Mouse (Mus musculus) embryo, embryonic 10 days (tissue): ENCODE measurements around the gene Gm11541.
A peak's percentile ranks its signal among the peaks of the same experiment; 100 is the strongest.

Experiments used
- DNase-seq: peaks from one replicate; pipeline ENCODE4 v3.0.0-alpha.2; 2015; ENCODE audit warnings: low spot score

Gm11541 gene

GRCm38 (mm10) chr11:94704472-94704871 lies at the start of gene Gm11541:
Gm11541 (minus strand) TSS chr11:94704499.
- DNase-seq: no peak

- DNase-seq: no peak
These were observed 48.8 kb upstream of the Gm11541 start for GRCm38 (mm10) chr11:94752946-94753713.

GRCm38 (mm10) chr11:94741732-94742272 lies 37.5 kb upstream of the Gm11541 start, which contains the start of gene Cdc34b:
Cdc34b (plus strand) TSS chr11:94741782.
- no peak for DNase-seq

GRCm38 (mm10) chr11:94735746-94736145 lies 31.4 kb upstream of the Gm11541 start:
- no peak for DNase-seq

- peak; percentile 42 for DNase-seq
These were observed 28.5 kb upstream of the Gm11541 start for GRCm38 (mm10) chr11:94732773-94733172.

GRCm38 (mm10) chr11:94731229-94731628 lies 26.9 kb upstream of the Gm11541 start:
- DNase-seq: no peak

- DNase-seq: peak; percentile 70
These were observed 26.0 kb upstream of the Gm11541 start for GRCm38 (mm10) chr11:94730261-94730660.

- DNase-seq: no peak
These were observed 25.3 kb upstream of the Gm11541 start for GRCm38 (mm10) chr11:94729565-94729964.

- DNase-seq: no peak
These were observed 24.2 kb upstream of the Gm11541 start for GRCm38 (mm10) chr11:94728545-94728944.

- no peak for DNase-seq
These were observed 23.0 kb upstream of the Gm11541 start for GRCm38 (mm10) chr11:94727306-94727705.

GRCm38 (mm10) chr11:94719216-94719615 lies 14.9 kb upstream of the Gm11541 start:
- DNase-seq: no peak

GRCm38 (mm10) chr11:94718113-94718909 lies 14.0 kb upstream of the Gm11541 start:
- DNase-seq: no peak

- DNase-seq: peak; percentile 9
These were observed 12.9 kb upstream of the Gm11541 start for GRCm38 (mm10) chr11:94717239-94717638.

GRCm38 (mm10) chr11:94716754-94717153 lies 12.5 kb upstream of the Gm11541 start:
- peak; percentile 73 for DNase-seq

- no peak for DNase-seq
These were observed 11.3 kb upstream of the Gm11541 start for GRCm38 (mm10) chr11:94715622-94716021.

- DNase-seq: no peak
These were observed 9.1 kb upstream of the Gm11541 start for GRCm38 (mm10) chr11:94713246-94713860.

GRCm38 (mm10) chr11:94704020-94704419 lies 279 bp downstream of the Gm11541 start:
- DNase-seq: no peak

- no peak for DNase-seq
These were observed 2.1 kb downstream of the Gm11541 start for GRCm38 (mm10) chr11:94702216-94702610.

GRCm38 (mm10) chr11:94701401-94702215 lies 2.7 kb downstream of the Gm11541 start:
- DNase-seq: no peak

GRCm38 (mm10) chr11:94699399-94699798 lies 4.9 kb downstream of the Gm11541 start:
- DNase-seq: no peak

- no peak for DNase-seq
These were observed 6.4 kb downstream of the Gm11541 start for GRCm38 (mm10) chr11:94697703-94698464.
